Mouse (Mus musculus) liver, embryonic 16.5 days (tissue): ENCODE measurements around the gene Opcml. TPM values are rescaled to one million over a fixed set of nuclear protein-coding genes. Genes with fewer than 3 reads are reported as not detected.

ENCODE experiments used
- ATAC-seq: fragments of 200-750 bp; cut with Nextera tagmentation; 2 replicates; pipeline ENCODE4 v1.8.0; 2017; ENCODE audit warnings: low read depth, mild to moderate bottlenecking, moderate number of reproducible peaks, moderate library complexity
- H3K27ac ChIP-seq: fragments of 300-500 bp; sonication (generic); 2 replicates; pipeline ENCODE4 v1.5.1; 2014; ENCODE audit warnings: mild to moderate bottlenecking, low read length
- H3K27me3 ChIP-seq: fragments of 300-500 bp; sonication (generic); 2 replicates; pipeline ENCODE4 v1.6.1; 2014; ENCODE audit warnings: low read depth, low read length, mixed read lengths; ENCODE audit not compliant: control insufficient read depth, insufficient read depth
- H3K36me3 ChIP-seq: fragments of 300-500 bp; sonication (generic); 2 replicates; pipeline ENCODE4 v1.6.1; 2014; ENCODE audit warnings: mild to moderate bottlenecking; ENCODE audit not compliant: control insufficient read depth, insufficient read depth
- H3K4me1 ChIP-seq: fragments of 300-500 bp; sonication (generic); 2 replicates; pipeline ENCODE4 v1.6.1; 2014; ENCODE audit warnings: low read depth, low read length, mixed read lengths; ENCODE audit not compliant: control insufficient read depth
- H3K4me2 ChIP-seq: fragments of 300-500 bp; sonication (generic); 2 replicates; pipeline ENCODE4 v1.6.1; 2014; ENCODE audit warnings: low read depth, low read length, mixed read lengths
- H3K4me3 ChIP-seq: fragments of 300-500 bp; sonication (generic); 2 replicates; pipeline ENCODE4 v1.5.1; 2014; ENCODE audit warnings: low read depth, mild to moderate bottlenecking, low read length
- H3K9ac ChIP-seq: fragments of 300-500 bp; sonication (generic); 2 replicates; pipeline ENCODE4 v1.6.1; 2014; ENCODE audit warnings: low read depth, low read length
- H3K9me3 ChIP-seq: fragments of 300-500 bp; sonication (generic); replicated peaks from 2 replicates; pipeline ENCODE4 v1.6.1; 2016; ENCODE audit warnings: low read length; ENCODE audit not compliant: control insufficient read depth
- whole genome bisulfite sequencing: fragments of 180-500 bp; shearing (Covaris S2); extraction: QIAGEN DNeasy Blood & Tissue Kit; methylation state at CpG from one replicate; pipeline ENCODE4 v1.1.7; 2014; ENCODE audit not compliant: insufficient replicate concordance; 5-methylcytosine and 5-hydroxymethylcytosine counted together
- microRNA-seq: library from miRNA; unstranded; fragments of <30 nt; microRNA quantifications from one replicate; pipeline ENCODE4, GENCODE M21; 2016
- polyA plus RNA-seq: library from polyadenylated mRNA; unstranded; fragments of >200 nt; fragmentation: Nextera tagmentation; extraction: Ambion mirVana; gene quantifications from 2 replicates; pipeline ENCODE4 v1.2.1, GENCODE M21; 2015

Opcml gene
- polyA plus RNA-seq, 1 experiment from 2014 or later: 0.26 TPM

GRCm38 (mm10) chr9:28911571-28912185, 1121.1 kb downstream of the Opcml start:
- Histone ChIP-seq H3K27ac (no peak overlapping the region), H3K36me3 (no peaks in the 10 kb centered on the region), H3K9me3 (no peaks in the 10 kb centered on the region), H3K4me3 (no peak overlapping the region), H3K4me2 (no peak overlapping the region), H3K9ac (no peak overlapping the region), H3K27me3 (no peaks in the 10 kb centered on the region), H3K4me1 (no peaks in the 10 kb centered on the region)
- 55% methylated on average over 13 of the region's 13 CpGs for WGBS
- ATAC-seq: no peak

- Histone ChIP-seq H3K36me3 (no peaks in the 10 kb centered on the region), H3K4me1 (no peaks in the 10 kb centered on the region), H3K4me3 (no peak overlapping the region), H3K27ac (no peak overlapping the region), H3K9ac (no peak overlapping the region), H3K9me3 (no peaks in the 10 kb centered on the region), H3K4me2 (no peak overlapping the region), H3K27me3 (no peaks in the 10 kb centered on the region)
- WGBS: 45% methylated on average over 2 of the region's 2 CpGs
- ATAC-seq: no peak
Measured at GRCm38 (mm10) chr9:28932069-28932468, 1141.5 kb downstream of the Opcml start.

GRCm38 (mm10) chr9:28937163-28937562, 1146.6 kb downstream of the Opcml start:
- H3K4me2 ChIP-seq: no peak overlapping the region
- H3K27ac ChIP-seq: no peak overlapping the region
- 63% methylated on average over 6 of the region's 6 CpGs for WGBS
- H3K36me3 ChIP-seq: no peaks in the 10 kb centered on the region
- ATAC-seq: no peak
- no peaks in the 10 kb centered on the region for H3K27me3 ChIP-seq
- no peak overlapping the region for H3K4me3 ChIP-seq
- no peaks in the 10 kb centered on the region for H3K9me3 ChIP-seq
- H3K4me1 ChIP-seq: no peaks in the 10 kb centered on the region
- H3K9ac ChIP-seq: no peak overlapping the region

- Histone ChIP-seq H3K36me3 (no peaks in the 10 kb centered on the region), H3K4me2 (no peak overlapping the region), H3K4me3 (no peak overlapping the region), H3K9ac (no peak overlapping the region), H3K27ac (no peak overlapping the region), H3K27me3 (no peaks in the 10 kb centered on the region), H3K4me1 (no peaks in the 10 kb centered on the region), H3K9me3 (no peaks in the 10 kb centered on the region)
- no peak for ATAC-seq
- WGBS: 26% methylated on average over 2 of the region's 2 CpGs
Measured at GRCm38 (mm10) chr9:28937980-28938379, 1147.4 kb downstream of the Opcml start.

- Histone ChIP-seq H3K27ac (no peak overlapping the region), H3K9ac (no peak overlapping the region), H3K4me3 (no peak overlapping the region), H3K4me2 (no peak overlapping the region), H3K27me3 (no peaks in the 10 kb centered on the region), H3K36me3 (no peaks in the 10 kb centered on the region), H3K9me3 (no peaks in the 10 kb centered on the region), H3K4me1 (no peaks in the 10 kb centered on the region)
- no peak for ATAC-seq
Measured at GRCm38 (mm10) chr9:28940901-28941300, 1150.3 kb downstream of the Opcml start.

- Histone ChIP-seq H3K4me3 (no peak overlapping the region), H3K4me2 (no peak overlapping the region), H3K4me1 (no peaks in the 10 kb centered on the region), H3K36me3 (no peaks in the 10 kb centered on the region), H3K27ac (no peak overlapping the region), H3K9me3 (no peaks in the 10 kb centered on the region), H3K27me3 (no peaks in the 10 kb centered on the region), H3K9ac (no peak overlapping the region)
- 55% methylated on average over 1 of the region's 1 CpGs for WGBS
- ATAC-seq: no peak
Measured at GRCm38 (mm10) chr9:28969455-28969854, 1178.9 kb downstream of the Opcml start.

Small RNA genes lying within 50 kb of the gene (microRNA-seq; reads per million reads assigned to microRNA genes)
- gene Gm44316: not detected
